Mouse (Mus musculus): Measurements from ENCODE around the gene Exoc1. TPM values are rescaled to one million over a fixed set of nuclear protein-coding genes. Genes with fewer than 3 reads are reported as not detected.
A peak's percentile ranks its signal among the peaks of the same experiment; 100 is the strongest.

Gene Exoc1
- polyA plus RNA-seq, 1 experiment from 2014 or later: 14.7 TPM

DNA sequence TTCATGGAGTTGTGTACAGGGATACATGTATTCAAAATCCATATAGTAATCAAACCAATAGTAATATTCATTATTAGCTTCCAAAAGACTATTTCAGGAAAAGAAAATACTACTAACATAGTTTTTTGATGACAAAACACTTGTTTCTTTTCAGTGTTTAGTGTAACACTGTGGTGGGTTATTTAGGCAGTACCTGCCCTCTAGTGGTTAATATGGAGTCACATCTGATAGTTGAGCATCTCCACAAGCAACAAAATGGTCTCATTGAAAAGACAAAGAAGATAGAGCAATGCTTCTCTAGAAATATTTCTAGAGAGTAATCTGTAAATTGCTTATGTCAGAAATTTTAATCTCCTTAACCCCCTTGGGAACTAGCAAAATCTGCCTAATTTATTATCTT lies 11.7 kb downstream of the Exoc1 start:
- TF ChIP-seq CTCF (IDR thresholded peaks at IDR 0.05; ENCODE audit: low read depth) (peak; percentile 78), EP300 (optimal IDR thresholded peaks at IDR 0.05) (no peak)

DNA sequence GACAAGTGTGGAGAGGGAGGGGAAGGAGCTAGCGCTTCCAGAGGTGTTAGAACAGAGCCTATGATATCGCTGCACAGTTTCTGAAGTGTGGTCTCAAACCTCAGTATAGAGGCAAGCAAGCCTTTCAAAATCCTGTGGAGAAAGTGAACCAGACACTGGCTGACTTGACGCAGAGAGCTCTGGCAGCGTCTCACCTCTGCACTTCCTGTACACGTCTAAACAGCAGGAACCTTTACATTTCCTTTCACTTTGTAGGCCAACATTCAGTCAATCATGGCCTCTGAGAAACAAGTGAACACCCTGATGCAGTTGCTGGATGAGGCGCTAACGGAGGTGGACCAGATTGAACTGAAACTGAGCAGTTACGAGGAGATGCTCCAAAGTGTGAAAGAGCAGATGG lies 14.1 kb downstream of the Exoc1 start:
- Histone ChIP-seq H3K4me1 (replicated peaks; ENCODE audit: control insufficient read depth, insufficient read depth) (no peaks in the 10 kb centered on the region), H3K27ac (replicated peaks) (no peak overlapping the region), H3K36me3 (ENCODE audit: control insufficient read depth, insufficient read depth, low read length) (peaks cover 2% of the 10 kb centered on the region), H3K27me3 (ENCODE audit: control insufficient read depth, insufficient read depth, low read length) (no peaks in the 10 kb centered on the region), H3K9me3 (ENCODE audit: control insufficient read depth, low read length) (no peaks in the 10 kb centered on the region), H3K9ac (ENCODE audit: low read length) (no peak overlapping the region), H3K4me3 (ENCODE audit: low read depth, low read length) (no peak overlapping the region), H3K4me2 (replicated peaks; ENCODE audit: low read depth) (no peak overlapping the region)
- WGBS: 87% methylated on average over 8 of the region's 8 CpGs
- no peak for DNase-seq (ENCODE audit: low spot score)
- no peak for TF ChIP-seq EP300 (optimal IDR thresholded peaks at IDR 0.05)
- TF ChIP-seq CTCF (IDR thresholded peaks at IDR 0.05; ENCODE audit: low read depth): no peak
- no peak for ATAC-seq (ENCODE audit: low FRiP score, low TSS enrichment)

More for the DNA sequence above, 11.7 kb downstream of the Exoc1 start:
- Histone ChIP-seq H3K27me3 (ENCODE audit: control insufficient read depth, insufficient read depth, low read length) (no peaks in the 10 kb centered on the region), H3K9me3 (ENCODE audit: control insufficient read depth, low read length) (no peaks in the 10 kb centered on the region), H3K9ac (ENCODE audit: low read length) (no peak overlapping the region), H3K4me1 (replicated peaks; ENCODE audit: control insufficient read depth, insufficient read depth) (no peaks in the 10 kb centered on the region), H3K27ac (replicated peaks) (no peak overlapping the region), H3K4me2 (replicated peaks; ENCODE audit: low read depth) (no peak overlapping the region), H3K36me3 (ENCODE audit: control insufficient read depth, insufficient read depth, low read length) (peaks cover 5% of the 10 kb centered on the region), H3K4me3 (ENCODE audit: low read depth, low read length) (no peak overlapping the region)
- DNase-seq (ENCODE audit: low spot score) (no peak), ATAC-seq (ENCODE audit: low FRiP score, low TSS enrichment) (no peak)

DNA sequence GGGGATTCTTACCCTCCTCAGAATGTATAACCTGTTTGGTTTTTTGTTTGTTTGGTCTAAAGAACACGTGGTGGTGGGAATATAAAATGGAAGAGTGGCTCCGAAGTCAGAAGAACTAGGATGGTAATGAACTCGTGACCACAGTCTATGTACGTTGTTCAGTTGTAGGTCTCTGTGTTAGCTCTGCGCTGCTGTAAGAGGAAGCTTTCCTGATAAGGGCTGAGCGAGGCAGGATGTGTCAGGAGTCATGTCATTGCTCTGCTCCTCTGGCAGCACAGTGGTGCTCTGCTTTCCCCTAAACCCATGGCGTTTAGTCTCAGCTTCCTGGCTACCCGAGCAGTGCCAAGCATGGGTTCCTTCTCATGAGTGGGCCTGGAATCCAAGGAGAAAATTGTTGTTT lies 21.3 kb downstream of the Exoc1 start:
- Histone ChIP-seq H3K36me3 (ENCODE audit: control insufficient read depth, insufficient read depth, low read length) (0 out of 2 replicates have a peak, but pooled peaks cover 2% of the 10 kb centered on the region), H3K9me3 (ENCODE audit: control insufficient read depth, low read length) (no peaks in the 10 kb centered on the region), H3K4me2 (replicated peaks; ENCODE audit: low read depth) (no peak overlapping the region), H3K9ac (ENCODE audit: low read length) (no peak overlapping the region; the same call in 1 of the 2 replicates), H3K4me1 (replicated peaks; ENCODE audit: control insufficient read depth, insufficient read depth) (no peaks in the 10 kb centered on the region), H3K27ac (replicated peaks) (no peak overlapping the region), H3K27me3 (ENCODE audit: control insufficient read depth, insufficient read depth, low read length) (no peaks in the 10 kb centered on the region), H3K4me3 (ENCODE audit: low read depth, low read length) (no peak overlapping the region)
- TF ChIP-seq CTCF (IDR thresholded peaks at IDR 0.05; ENCODE audit: low read depth): no peak
- TF ChIP-seq EP300 (optimal IDR thresholded peaks at IDR 0.05): no peak
- DNase-seq (ENCODE audit: low spot score) (no peak), ATAC-seq (ENCODE audit: low FRiP score, low TSS enrichment) (no peak)
- 83% methylated on average over 8 of the region's 8 CpGs for WGBS

DNA sequence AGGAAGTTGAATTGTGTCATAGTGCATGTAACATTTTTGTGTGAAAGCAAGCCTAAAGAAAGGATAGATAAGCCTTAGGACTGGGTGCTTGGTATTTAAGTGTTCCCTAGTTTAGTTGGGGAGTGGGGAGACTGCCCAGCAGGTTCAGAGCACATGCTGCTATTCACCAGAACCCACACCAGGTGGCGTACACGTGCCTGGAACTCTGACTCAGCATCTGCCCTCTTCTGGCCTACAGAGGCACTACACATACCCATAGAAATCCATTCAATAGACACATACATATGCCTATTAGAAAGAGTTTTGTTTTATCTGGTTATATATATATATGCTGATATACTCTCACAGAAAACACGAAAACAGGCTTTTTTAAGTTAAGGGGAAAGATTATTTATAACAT lies 36.2 kb downstream of the Exoc1 start:
- no peaks in the 10 kb centered on the region for H3K27me3 ChIP-seq (ENCODE audit: control insufficient read depth, insufficient read depth, low read length)
- no peaks in the 10 kb centered on the region for H3K4me1 ChIP-seq (replicated peaks; ENCODE audit: control insufficient read depth, insufficient read depth)
- TF ChIP-seq EP300 (optimal IDR thresholded peaks at IDR 0.05) (no peak), CTCF (IDR thresholded peaks at IDR 0.05; ENCODE audit: low read depth) (peak; percentile 99)
- peaks cover 5% of the 10 kb centered on the region; the same call in 1 of the 2 replicates for H3K36me3 ChIP-seq (ENCODE audit: control insufficient read depth, insufficient read depth, low read length)
- no peaks in the 10 kb centered on the region for H3K9me3 ChIP-seq (ENCODE audit: control insufficient read depth, low read length)
- DNase-seq (ENCODE audit: low spot score) (peak; percentile 70), ATAC-seq (ENCODE audit: low FRiP score, low TSS enrichment) (no peak; the same call in 1 of the 2 replicates)
- H3K27ac ChIP-seq (replicated peaks): no peak overlapping the region
- 33% methylated on average over 3 of the region's 3 CpGs for WGBS
- no peak overlapping the region for H3K9ac ChIP-seq (ENCODE audit: low read length)
- H3K4me2 ChIP-seq (replicated peaks; ENCODE audit: low read depth): no peak overlapping the region
- no peak overlapping the region for H3K4me3 ChIP-seq (ENCODE audit: low read depth, low read length)

DNA sequence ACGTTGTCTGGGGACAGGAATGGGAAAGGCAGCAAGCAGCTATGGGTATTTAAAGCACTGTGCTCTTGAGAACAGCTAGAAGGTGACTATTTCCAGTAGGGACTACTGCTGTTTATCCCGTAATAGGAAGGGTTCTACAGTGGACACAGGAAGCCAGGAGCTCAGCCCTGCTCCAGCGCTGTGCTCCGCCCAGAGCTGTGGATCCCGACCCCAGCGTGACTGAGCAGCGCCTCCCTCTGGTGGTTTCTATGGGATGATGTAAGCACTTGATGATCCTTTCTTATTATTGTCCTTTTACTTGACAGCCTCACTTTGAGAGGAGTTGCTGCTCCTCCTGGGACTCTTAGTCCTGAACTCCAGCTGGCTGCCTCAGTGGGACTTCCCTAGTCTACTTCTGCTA lies 45.1 kb downstream of the Exoc1 start:
- TF ChIP-seq EP300 (optimal IDR thresholded peaks at IDR 0.05) (no peak), CTCF (IDR thresholded peaks at IDR 0.05; ENCODE audit: low read depth) (peak; percentile 14; the same call in 1 of the 2 replicates)

DNA sequence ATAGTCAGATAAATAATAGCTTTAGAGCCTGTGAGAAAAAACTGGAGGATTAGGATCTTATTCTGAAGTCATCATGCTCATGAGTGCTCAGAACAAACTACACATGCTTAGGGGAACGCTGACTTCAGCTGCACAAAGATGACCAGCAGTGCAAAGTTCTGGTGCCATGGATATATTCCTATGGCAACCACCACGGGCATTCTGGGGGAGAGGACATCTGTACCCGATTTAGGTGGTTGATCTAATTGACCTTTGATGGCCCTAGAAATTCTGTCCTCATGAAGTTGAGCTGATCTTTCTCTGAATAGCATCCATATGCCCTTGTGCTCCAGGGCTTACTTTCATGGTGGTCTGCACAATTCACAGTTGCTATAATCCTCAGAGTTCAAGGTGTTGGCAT lies 47.9 kb downstream of the Exoc1 start:
- 83% methylated on average over 3 of the region's 3 CpGs for WGBS
- H3K36me3 ChIP-seq (ENCODE audit: control insufficient read depth, insufficient read depth, low read length): no peaks in the 10 kb centered on the region
- no peaks in the 10 kb centered on the region for H3K4me1 ChIP-seq (replicated peaks; ENCODE audit: control insufficient read depth, insufficient read depth)
- ATAC-seq (ENCODE audit: low FRiP score, low TSS enrichment): no peak
- no peak overlapping the region for H3K27ac ChIP-seq (replicated peaks)
- no peaks in the 10 kb centered on the region for H3K9me3 ChIP-seq (ENCODE audit: control insufficient read depth, low read length)
- H3K27me3 ChIP-seq (ENCODE audit: control insufficient read depth, insufficient read depth, low read length): no peaks in the 10 kb centered on the region
- H3K9ac ChIP-seq (ENCODE audit: low read length): no peak overlapping the region
- no peak overlapping the region for H3K4me3 ChIP-seq (ENCODE audit: low read depth, low read length)
- no peak for DNase-seq (ENCODE audit: low spot score)
- TF ChIP-seq CTCF (IDR thresholded peaks at IDR 0.05; ENCODE audit: low read depth) (no peak), EP300 (optimal IDR thresholded peaks at IDR 0.05) (no peak)
- H3K4me2 ChIP-seq (replicated peaks; ENCODE audit: low read depth): no peak overlapping the region

More for the DNA sequence above, 45.1 kb downstream of the Exoc1 start:
- Histone ChIP-seq H3K4me2 (replicated peaks; ENCODE audit: low read depth) (no peak overlapping the region), H3K4me1 (replicated peaks; ENCODE audit: control insufficient read depth, insufficient read depth) (no peaks in the 10 kb centered on the region), H3K27ac (replicated peaks) (no peak overlapping the region), H3K9ac (ENCODE audit: low read length) (no peak overlapping the region), H3K36me3 (ENCODE audit: control insufficient read depth, insufficient read depth, low read length) (no peaks in the 10 kb centered on the region; the same call in 1 of the 2 replicates), H3K9me3 (ENCODE audit: control insufficient read depth, low read length) (no peaks in the 10 kb centered on the region), H3K4me3 (ENCODE audit: low read depth, low read length) (no peak overlapping the region), H3K27me3 (ENCODE audit: control insufficient read depth, insufficient read depth, low read length) (no peaks in the 10 kb centered on the region)
- DNase-seq (ENCODE audit: low spot score) (no peak), ATAC-seq (ENCODE audit: low FRiP score, low TSS enrichment) (no peak)
- WGBS: 75% methylated on average over 7 of the region's 7 CpGs
